Mouse (Mus musculus): ENCODE data around the gene Gm42878. TPM values are rescaled to one million over a fixed set of nuclear protein-coding genes. Genes with fewer than 3 reads are reported as not detected.

Gm42878 gene
- total RNA-seq, 2 experiments from 2014 or later, result 0.98 TPM; not detected in 1

- DNase-seq (ENCODE audit: extremely low spot score in 1 of 2, low spot score in 2 of 2), result no peak
- intact Hi-C loops (cut with DNase I), result loop anchor here (2.0 kb wide), 1 partner anchor 56 kb away; no protein-coding TSS in a partner anchor
- Histone ChIP-seq H3K27ac (no peak overlapping the region), H3K4me3 (no peak overlapping the region)
- TF ChIP-seq CTCF (IDR thresholded peaks at IDR 0.05), result no peak
Observed at GRCm38 (mm10) chr5:121547084-121547483, 1.8 kb upstream of the Gm42878 start.

GRCm38 (mm10) chr5:121546530-121546895, 1.2 kb upstream of the Gm42878 start:
- H3K4me3 ChIP-seq, result peak overlapping the region; percentile 95
- TF ChIP-seq CTCF (IDR thresholded peaks at IDR 0.05), result peak; percentile 61
- H3K27ac ChIP-seq, result peak overlapping the region; percentile 98
- peak; percentile 31 to 35 for DNase-seq (ENCODE audit: extremely low spot score in 1 of 2, low spot score in 2 of 2)
- intact Hi-C loops (cut with DNase I), result loop anchor here (2.0 kb wide), 1 partner anchor 56 kb away; no protein-coding TSS in a partner anchor

DNA sequence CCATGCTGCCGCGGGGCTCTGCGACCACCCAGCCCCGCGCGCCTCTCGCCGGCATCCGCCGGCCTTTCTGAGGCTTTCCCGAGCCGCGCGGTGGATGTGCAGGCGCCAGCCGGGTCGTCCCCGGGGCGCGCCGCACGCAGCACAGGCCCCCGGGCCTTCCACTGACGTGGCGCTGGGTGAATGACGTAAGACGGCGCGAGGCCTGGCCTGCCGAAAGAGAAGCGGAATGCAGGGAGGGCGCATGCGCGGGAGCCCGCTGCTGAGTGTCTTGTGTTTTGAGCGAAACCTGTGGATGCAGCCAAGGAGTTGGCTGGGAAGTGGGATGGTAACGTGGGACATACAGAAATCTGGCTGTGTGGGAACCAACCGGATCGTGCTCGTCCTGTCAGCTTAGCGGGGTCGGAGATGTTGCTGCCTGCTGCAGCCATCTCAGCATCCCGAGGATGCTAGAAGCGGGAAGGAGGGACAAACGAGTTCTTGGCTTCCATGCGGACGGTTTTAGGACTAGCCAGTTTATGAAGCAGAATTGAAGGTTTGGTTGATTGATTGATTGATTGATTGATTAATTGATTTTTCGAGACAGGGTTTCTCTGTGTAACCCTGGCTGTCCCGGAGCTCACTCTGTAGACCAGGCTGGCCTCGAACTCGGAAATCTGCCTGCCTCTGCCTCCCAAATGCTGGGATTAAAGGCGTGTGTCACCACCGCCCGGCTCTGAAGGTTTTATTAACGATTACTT, 679 bp upstream of the Gm42878 start, which contains the start of gene Mapkapk5:
Gene Mapkapk5, minus strand, starts transcription at position 113 of the 737 bp plus-strand sequence.
- intact Hi-C loops (cut with DNase I), result loop anchor here (2.0 kb wide), 1 partner anchor 57 kb away; no protein-coding TSS in a partner anchor
- Histone ChIP-seq H3K27ac (peak within 1 kb of the TSS; percentile 98), H3K4me3 (peak within 1 kb of the TSS; percentile 95)
- TF ChIP-seq CTCF (IDR thresholded peaks at IDR 0.05), result no peak
- DNase-seq (ENCODE audit: extremely low spot score in 1 of 2, low spot score in 2 of 2), result peak; percentile 98 to 99

DNA sequence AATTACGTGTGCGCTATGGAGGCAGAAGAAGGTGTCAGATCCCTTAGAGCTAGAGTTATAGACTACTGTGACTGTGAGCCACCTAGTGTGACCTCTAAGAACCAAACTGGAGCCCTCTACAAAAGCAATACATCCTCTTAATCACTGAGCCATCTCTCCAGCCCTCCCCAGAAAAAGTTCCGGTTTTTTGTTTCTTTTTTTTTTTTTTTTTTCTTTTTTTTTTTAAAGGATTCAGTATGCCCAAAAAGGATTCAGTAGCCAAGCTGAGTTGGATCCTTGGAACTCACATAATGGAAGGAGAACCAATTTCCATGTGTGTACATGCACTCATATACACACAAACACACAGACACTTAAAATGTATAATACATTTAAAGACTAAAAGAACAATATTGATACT, 1.9 kb downstream of the Gm42878 start:
- Histone ChIP-seq H3K4me3 (no peak overlapping the region), H3K27ac (no peak overlapping the region)
- intact Hi-C loops (cut with DNase I), result no loop called here
- DNase-seq (ENCODE audit: extremely low spot score in 1 of 2, low spot score in 2 of 2), result no peak
- no peak for TF ChIP-seq CTCF (IDR thresholded peaks at IDR 0.05)

GRCm38 (mm10) chr5:121541235-121541634, 4.0 kb downstream of the Gm42878 start:
- no peak for DNase-seq (ENCODE audit: extremely low spot score in 1 of 2, low spot score in 2 of 2)
- intact Hi-C loops (cut with DNase I), result no loop called here
- H3K4me3 ChIP-seq, result no peak overlapping the region
- no peak overlapping the region for H3K27ac ChIP-seq
- TF ChIP-seq CTCF (IDR thresholded peaks at IDR 0.05), result peak; percentile 28

- intact Hi-C loops (cut with DNase I), result no loop called here
- Histone ChIP-seq H3K4me3 (no peak overlapping the region), H3K27ac (no peak overlapping the region)
- DNase-seq (ENCODE audit: extremely low spot score in 1 of 2, low spot score in 2 of 2), result no peak
- TF ChIP-seq CTCF (IDR thresholded peaks at IDR 0.05), result no peak
Observed at GRCm38 (mm10) chr5:121540066-121540465, 5.2 kb downstream of the Gm42878 start.

- intact Hi-C loops (cut with DNase I), result no loop called here
- TF ChIP-seq CTCF (IDR thresholded peaks at IDR 0.05), result no peak
- no peak overlapping the region for H3K27ac ChIP-seq
Observed at GRCm38 (mm10) chr5:121537588-121537987, 7.7 kb downstream of the Gm42878 start.

GRCm38 (mm10) chr5:121536921-121537555, 8.2 kb downstream of the Gm42878 start:
- no peak for TF ChIP-seq CTCF (IDR thresholded peaks at IDR 0.05)
- intact Hi-C loops (cut with DNase I), result no loop called here
- no peak for DNase-seq (ENCODE audit: extremely low spot score in 1 of 2, low spot score in 2 of 2)
- H3K27ac ChIP-seq, result no peak overlapping the region
- no peak overlapping the region for H3K4me3 ChIP-seq

More at GRCm38 (mm10) chr5:121537588-121537987, 7.7 kb downstream of the Gm42878 start:
- no peak for DNase-seq (ENCODE audit: extremely low spot score in 1 of 2, low spot score in 2 of 2)
- no peak overlapping the region for H3K4me3 ChIP-seq

DNA sequence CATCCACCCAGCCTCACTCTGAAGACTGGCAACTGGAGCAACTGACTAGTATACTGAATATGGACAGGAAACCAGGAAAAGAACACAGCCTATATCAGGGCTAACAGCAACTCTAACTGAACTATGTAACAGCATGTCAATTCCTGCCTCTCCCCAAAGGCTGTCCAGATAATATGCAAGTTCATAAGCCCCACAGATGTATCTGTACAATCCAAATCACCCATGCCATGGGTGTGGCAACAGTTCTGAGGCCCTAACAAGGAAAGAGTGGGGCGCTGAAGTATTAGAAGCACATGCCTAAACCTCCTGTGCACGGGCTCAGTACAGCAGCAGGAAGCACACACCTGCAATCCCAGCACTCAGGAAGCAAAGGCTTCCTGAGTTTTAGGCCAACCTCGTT, 10.2 kb downstream of the Gm42878 start:
- TF ChIP-seq CTCF (IDR thresholded peaks at IDR 0.05), result no peak
- intact Hi-C loops (cut with DNase I), result no loop called here
- Histone ChIP-seq H3K4me3 (no peak overlapping the region), H3K27ac (no peak overlapping the region)
- no peak for DNase-seq (ENCODE audit: extremely low spot score in 1 of 2, low spot score in 2 of 2)

DNA sequence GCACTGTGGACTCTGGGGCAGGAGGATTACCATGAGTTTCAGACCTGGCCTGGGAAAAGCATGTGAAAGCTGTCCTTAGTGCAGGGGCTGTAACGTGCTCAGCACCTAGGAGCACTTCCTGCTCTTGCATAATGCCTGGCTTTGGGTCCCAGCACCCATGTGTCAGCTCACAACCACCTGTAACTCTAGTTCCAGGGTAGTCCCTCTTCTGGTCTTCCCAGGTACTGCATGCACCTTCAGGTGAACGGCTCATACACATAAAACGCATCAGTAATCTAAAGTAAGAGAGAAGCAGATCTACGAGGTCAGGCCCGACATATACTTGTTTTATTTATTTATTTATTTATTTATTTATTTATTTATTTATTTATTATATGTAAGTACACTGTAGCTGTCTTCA, 10.8 kb downstream of the Gm42878 start:
- no peak overlapping the region for H3K4me3 ChIP-seq
- intact Hi-C loops (cut with DNase I), result no loop called here
- H3K27ac ChIP-seq, result no peak overlapping the region
- no peak for DNase-seq (ENCODE audit: extremely low spot score in 1 of 2, low spot score in 2 of 2)
- peak; percentile 45 for TF ChIP-seq CTCF (IDR thresholded peaks at IDR 0.05)

DNA sequence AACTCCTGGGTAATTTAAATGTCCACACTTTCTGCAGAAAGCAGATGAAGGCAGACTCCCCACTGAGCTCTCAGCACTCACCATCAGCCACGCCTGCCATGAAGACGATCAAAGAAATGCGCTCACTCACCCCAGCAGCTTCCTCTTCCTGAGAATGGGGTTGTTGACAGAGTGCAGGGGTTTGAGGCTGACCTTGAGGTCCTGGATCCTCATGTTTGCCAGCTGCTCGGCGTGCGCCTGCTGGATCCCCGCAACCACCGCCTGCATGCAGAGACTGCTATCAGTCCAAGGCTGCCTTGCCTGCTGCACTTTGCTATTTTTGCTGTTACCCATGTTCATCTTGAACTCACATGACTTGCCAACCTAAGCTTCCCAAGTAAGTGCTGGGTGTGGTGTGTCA, 18.3 kb downstream of the Gm42878 start:
- DNase-seq (ENCODE audit: extremely low spot score in 1 of 2, low spot score in 2 of 2), result no peak
- no peak overlapping the region for H3K4me3 ChIP-seq
- intact Hi-C loops (cut with DNase I), result no loop called here
- TF ChIP-seq CTCF (IDR thresholded peaks at IDR 0.05), result no peak
- H3K27ac ChIP-seq, result no peak overlapping the region

- no peak for DNase-seq (ENCODE audit: extremely low spot score in 1 of 2, low spot score in 2 of 2)
- intact Hi-C loops (cut with DNase I), result no loop called here
- H3K4me3 ChIP-seq, result no peak overlapping the region
- TF ChIP-seq CTCF (IDR thresholded peaks at IDR 0.05), result no peak
- H3K27ac ChIP-seq, result no peak overlapping the region
Observed at GRCm38 (mm10) chr5:121526526-121526925, 18.8 kb downstream of the Gm42878 start.

Data from left cerebral cortex, adult 2 months (tissue).